Mouse (Mus musculus) myocyte (in vitro differentiated cells): Measurements from ENCODE around the gene Pls1.

Experiments
- CEBPB ChIP-seq: IDR thresholded peaks from 2 replicates; pipeline ENCODE4 v1.6.1; 2011; ENCODE audit warnings: mild to moderate bottlenecking, moderate library complexity; ENCODE audit not compliant: poor library complexity, insufficient read depth, severe bottlenecking
- E2F4 ChIP-seq: IDR thresholded peaks from one replicate; pipeline ENCODE4 v1.6.1; 2011; ENCODE audit warnings: mild to moderate bottlenecking, control low read depth, moderate library complexity; ENCODE audit not compliant: insufficient read depth
- MAX ChIP-seq: IDR thresholded peaks from one replicate; pipeline ENCODE4 v1.6.1; 2011; ENCODE audit warnings: low read depth, mild to moderate bottlenecking, control low read depth
- MYOD1 ChIP-seq, 3 experiments: IDR thresholded peaks; one replicate each; pipeline ENCODE4 v1.6.1; 2011; ENCODE audit warnings: control low read depth in 2 of 3, low read depth in 2 of 3, mild to moderate bottlenecking in 2 of 3, moderate library complexity in 1 of 3; ENCODE audit not compliant: insufficient read length in 2 of 3, control insufficient read depth in 1 of 3
- POLR2A ChIP-seq: IDR thresholded peaks from one replicate; pipeline ENCODE4 v1.6.1; 2011; ENCODE audit warnings: low read depth, mild to moderate bottlenecking, control low read depth, moderate library complexity; ENCODE audit not compliant: insufficient read length

DNA sequence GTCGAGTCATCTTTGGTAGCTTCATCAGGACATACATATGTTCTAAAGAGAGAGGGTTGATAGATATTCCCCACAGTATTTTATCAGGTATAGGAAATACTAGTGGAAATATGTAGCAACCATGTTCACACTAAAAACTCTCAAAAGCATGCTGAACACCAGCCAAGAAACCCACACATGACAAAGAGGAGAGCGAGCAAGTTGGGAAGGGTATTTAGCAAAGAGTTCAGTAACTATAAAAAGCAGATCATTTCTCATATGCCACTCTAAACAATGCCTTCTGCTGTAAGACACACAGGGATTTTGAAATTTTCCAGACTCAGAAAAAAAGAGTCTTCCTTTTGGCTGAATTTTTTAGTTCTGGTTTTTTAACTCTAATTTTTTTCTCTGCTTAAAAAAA, 73.4 kb downstream of the Pls1 start:
- TF ChIP-seq MAX, result no peak
- TF ChIP-seq CEBPB, result no peak
- TF ChIP-seq E2F4, result no peak
- no peak for TF ChIP-seq MYOD1 (IDR thresholded peaks at IDR 0.05; ENCODE audit: control insufficient read depth in 1 of 3, insufficient read length in 2 of 3, low read depth in 2 of 3)
- no peak for TF ChIP-seq POLR2A
